In genomic region chr8:57688633-57689032, GRCm38 (mm10) we compare ENCODE assay signal across 27 mouse cellular contexts. TPM values are rescaled to one million over a fixed set of nuclear protein-coding genes. Genes with fewer than 3 reads are reported as not detected.
DNase-seq lines count a peak whose midpoint lies in the region; ATAC-seq and TF ChIP-seq lines count a peak whose summit lies in the region.
"Had no signal": no experiment of that assay in that cellular context is flagged by ENCODE, and none has a peak within 500 bp of the region (broad histone marks: within the 10 kb centered on the region; RNA-seq: fewer than 3 reads in every experiment).

No protein-coding gene starts in this region.

- no peaks in the 10 kb centered on the region; the same call in 1 of the 2 replicates for H3K4me1 ChIP-seq in embryonic facial prominence, embryonic 14.5 days (ENCODE audit: control insufficient read depth, insufficient read depth, low read length)
- peaks cover 17% of the 10 kb centered on the region for H3K4me1 ChIP-seq in embryonic facial prominence, embryonic 10.5 days
- H3K4me1 ChIP-seq in hindbrain, postnatal 0 days (ENCODE audit: insufficient read depth, low read length): no peaks in the 10 kb centered on the region
- 0 out of 2 replicates have a peak, but pooled peaks cover 6% of the 10 kb centered on the region for H3K4me1 ChIP-seq in hindbrain, embryonic 13.5 days (replicated peaks)
- no peaks in the 10 kb centered on the region for H3K4me1 ChIP-seq in neural tube, embryonic 12.5 days
- H3K4me1 ChIP-seq: embryonic facial prominence, embryonic 13.5 days; heart, embryonic 10.5 days; heart, embryonic 15.5 days; kidney, embryonic 15.5 days; liver, embryonic 12.5 days had no signal

- no peaks in the 10 kb centered on the region for H3K36me3 ChIP-seq in embryonic facial prominence, embryonic 14.5 days (ENCODE audit: control insufficient read depth, insufficient read depth, low read length)
- no peaks in the 10 kb centered on the region for H3K36me3 ChIP-seq in embryonic facial prominence, embryonic 10.5 days (replicated peaks)
- H3K36me3 ChIP-seq in hindbrain, postnatal 0 days (ENCODE audit: insufficient read depth, low read length): no peaks in the 10 kb centered on the region
- no peaks in the 10 kb centered on the region for H3K36me3 ChIP-seq in hindbrain, embryonic 13.5 days
- no peaks in the 10 kb centered on the region for H3K36me3 ChIP-seq in neural tube, embryonic 12.5 days
- H3K36me3 ChIP-seq: embryonic facial prominence, embryonic 13.5 days; heart, embryonic 10.5 days; heart, embryonic 15.5 days; kidney, embryonic 15.5 days; liver, embryonic 12.5 days had no signal

- peak; percentile 83; the same call in 1 of the 2 replicates for ATAC-seq in embryonic facial prominence, embryonic 14.5 days (ENCODE audit: low read depth)
- no peak for ATAC-seq in hindbrain, postnatal 0 days
- no peak for ATAC-seq in hindbrain, embryonic 13.5 days (ENCODE audit: low FRiP score)
- ATAC-seq in neural tube, embryonic 12.5 days (ENCODE audit: low FRiP score, low read depth): 0 out of 2 replicates have a peak, but pooled peaks have one; percentile 21
- ATAC-seq: liver, embryonic 12.5 days; liver, postnatal 0 days had no signal

- no peak overlapping the region for H3K4me2 ChIP-seq in embryonic facial prominence, embryonic 14.5 days (ENCODE audit: low read depth, low read length)
- H3K4me2 ChIP-seq in hindbrain, postnatal 0 days (ENCODE audit: low read depth, low read length): no peak overlapping the region
- no peak overlapping the region for H3K4me2 ChIP-seq in hindbrain, embryonic 13.5 days
- no peak overlapping the region for H3K4me2 ChIP-seq in neural tube, embryonic 12.5 days (replicated peaks)
- H3K4me2 ChIP-seq: embryonic facial prominence, embryonic 13.5 days; heart, embryonic 15.5 days; kidney, embryonic 15.5 days; liver, embryonic 12.5 days had no signal

- no peaks in the 10 kb centered on the region for H3K9me3 ChIP-seq in embryonic facial prominence, embryonic 14.5 days (ENCODE audit: control insufficient read depth, low read length)
- H3K9me3 ChIP-seq in embryonic facial prominence, embryonic 10.5 days: no peaks in the 10 kb centered on the region
- no peaks in the 10 kb centered on the region for H3K9me3 ChIP-seq in hindbrain, postnatal 0 days (ENCODE audit: low read length)
- no peaks in the 10 kb centered on the region for H3K9me3 ChIP-seq in hindbrain, embryonic 13.5 days
- H3K9me3 ChIP-seq in neural tube, embryonic 12.5 days: no peaks in the 10 kb centered on the region
- H3K9me3 ChIP-seq: embryonic facial prominence, embryonic 13.5 days; heart, embryonic 10.5 days; heart, embryonic 15.5 days; kidney, embryonic 15.5 days; liver, embryonic 12.5 days had no signal

- H3K27me3 ChIP-seq in embryonic facial prominence, embryonic 14.5 days (replicated peaks; ENCODE audit: control insufficient read depth, insufficient read depth, low read length): no peaks in the 10 kb centered on the region
- H3K27me3 ChIP-seq in embryonic facial prominence, embryonic 10.5 days (replicated peaks; ENCODE audit: low read depth, poor library complexity, severe bottlenecking): no peaks in the 10 kb centered on the region
- H3K27me3 ChIP-seq in hindbrain, postnatal 0 days (ENCODE audit: insufficient read depth, low read length): no peaks in the 10 kb centered on the region
- H3K27me3 ChIP-seq in hindbrain, embryonic 13.5 days: no peaks in the 10 kb centered on the region
- no peaks in the 10 kb centered on the region for H3K27me3 ChIP-seq in neural tube, embryonic 12.5 days (replicated peaks)
- H3K27me3 ChIP-seq: CH12.LX; embryonic facial prominence, embryonic 13.5 days; heart, embryonic 15.5 days; kidney, embryonic 15.5 days; liver, embryonic 12.5 days had no signal

- no peak for DNase-seq in embryonic facial prominence, embryonic 14.5 days (ENCODE audit: low spot score)
- DNase-seq in embryonic facial prominence, embryonic 10.5 days (ENCODE audit: low spot score): no peak
- DNase-seq in hindbrain, postnatal 0 days (ENCODE audit: low spot score): peak; percentile 7
- DNase-seq in neural tube, embryonic 10.5 days (ENCODE audit: extremely low spot score, low spot score): no peak
- no peak for DNase-seq in right cerebral cortex, postnatal 4 days
- no peak for DNase-seq in gastrocnemius, postnatal 14 days
- DNase-seq: adrenal gland, adult 8-10 months; cerebellum, adult 11-12 months; cerebellum, adult 9-11 months; embryo, embryonic 11 days; gastrocnemius, postnatal 25 days; heart, adult 11 months; kidney, adult 18-20 months; kidney, postnatal 36 days; liver, postnatal 0 days; lung, postnatal 36 days; thymus, adult 2 months; thymus, postnatal 36 days had no signal

- no peak for TF ChIP-seq CTCF in hindbrain, postnatal 0 days (IDR thresholded peaks at IDR 0.05; ENCODE audit: low read depth)

- H3K27ac ChIP-seq in embryonic facial prominence, embryonic 14.5 days (replicated peaks; ENCODE audit: low read depth, low read length): no peak overlapping the region
- H3K27ac ChIP-seq in embryonic facial prominence, embryonic 10.5 days (replicated peaks): no peak overlapping the region
- H3K27ac ChIP-seq in hindbrain, postnatal 0 days: no peak overlapping the region
- H3K27ac ChIP-seq in hindbrain, embryonic 13.5 days: no peak overlapping the region
- no peak overlapping the region for H3K27ac ChIP-seq in neural tube, embryonic 12.5 days
- H3K27ac ChIP-seq: embryonic facial prominence, embryonic 13.5 days; heart, embryonic 10.5 days; heart, embryonic 15.5 days; kidney, embryonic 15.5 days; liver, embryonic 12.5 days had no signal

- H3K9ac ChIP-seq in embryonic facial prominence, embryonic 14.5 days (ENCODE audit: low read depth, low read length): no peak overlapping the region
- H3K9ac ChIP-seq in hindbrain, postnatal 0 days (replicated peaks; ENCODE audit: low read length): no peak overlapping the region
- H3K9ac ChIP-seq in hindbrain, embryonic 13.5 days: no peak overlapping the region
- H3K9ac ChIP-seq in neural tube, embryonic 12.5 days: no peak overlapping the region
- H3K9ac ChIP-seq: embryonic facial prominence, embryonic 13.5 days; heart, embryonic 15.5 days; kidney, embryonic 15.5 days; liver, embryonic 12.5 days; liver, postnatal 0 days had no signal

- intact Hi-C loops in gastrocnemius, postnatal 14 days (cut with DNase I; ENCODE audit: low total_unique reads): no loop called here

- H3K4me3 ChIP-seq in embryonic facial prominence, embryonic 14.5 days (ENCODE audit: low read depth, low read length): no peak overlapping the region
- no peak overlapping the region for H3K4me3 ChIP-seq in embryonic facial prominence, embryonic 10.5 days
- H3K4me3 ChIP-seq in hindbrain, postnatal 0 days (ENCODE audit: low read length): no peak overlapping the region
- H3K4me3 ChIP-seq in hindbrain, embryonic 13.5 days: no peak overlapping the region
- no peak overlapping the region for H3K4me3 ChIP-seq in neural tube, embryonic 12.5 days
- H3K4me3 ChIP-seq: embryonic facial prominence, embryonic 13.5 days; erythroblast, embryonic 14.5 days; heart, embryonic 10.5 days; heart, embryonic 15.5 days; kidney, embryonic 15.5 days; liver, embryonic 12.5 days had no signal

- 44% methylated on average over 7 of the region's 7 CpGs for WGBS in embryonic facial prominence, embryonic 14.5 days
- WGBS in embryonic facial prominence, embryonic 10.5 days: 49% methylated on average over 7 of the region's 7 CpGs
- 52% methylated on average over 7 of the region's 7 CpGs for WGBS in hindbrain, postnatal 0 days
- 49% methylated on average over 7 of the region's 7 CpGs for WGBS in hindbrain, embryonic 13.5 days
- WGBS in neural tube, embryonic 12.5 days: 47% methylated on average over 7 of the region's 7 CpGs

RNA-seq across cellular contexts. Expression of gene Galnt7, which starts 35.8 kb away (rescaled TPM):
- 13.0 and 14.1 TPM in 2 replicates for polyA plus RNA-seq in embryonic facial prominence, embryonic 14.5 days (2014; fragmentation: Nextera tagmentation; extraction: Ambion mirVana)
- polyA plus RNA-seq in embryonic facial prominence, embryonic 10.5 days (2016; fragmentation: Nextera tagmentation; extraction: Ambion mirVana): 23.2 and 24.1 TPM in 2 replicates
- total RNA-seq in hindbrain, postnatal 0 days (2014; rRNA removed): 3.7 and 6.8 TPM in 2 replicates
- polyA plus RNA-seq in hindbrain, postnatal 0 days (2015; fragmentation: Nextera tagmentation; extraction: Ambion mirVana): 6.6 and 8.3 TPM in 2 replicates
- 12.6 and 13.6 TPM in 2 replicates for polyA plus RNA-seq in hindbrain, embryonic 13.5 days (2015; fragmentation: Nextera tagmentation; extraction: Ambion mirVana)
- 16.3 and 16.4 TPM in 2 replicates for polyA plus RNA-seq in neural tube, embryonic 12.5 days (2016; fragmentation: Nextera tagmentation; extraction: Ambion mirVana)
- total RNA-seq in gastrocnemius, postnatal 14 days (2021): 1 to 10 TPM; 3.5 to 4.9 TPM
- polyA plus RNA-seq: erythroblast, embryonic 14.5 days had no signal

Comparison
In these comparisons a context has a peak if more than half of its experiments do, and no peak if none do; other contexts are left out.
1. ATAC-seq: peak in embryonic facial prominence, embryonic 14.5 days (single experiment) and neural tube, embryonic 12.5 days (single experiment); none in hindbrain, postnatal 0 days (single experiment) and hindbrain, embryonic 13.5 days (single experiment).